Mouse (Mus musculus) common myeloid progenitor, adult 5-6 weeks (primary cell): ENCODE measurements at regions not wholly inside any gene's neighbourhood (a gene's known extent, or its start where the extent isn't known, plus 50 kb on each side); places are given as distances from the start of the nearest gene placed in this dataset.
A peak's percentile ranks its signal among the peaks of the same experiment; 100 is the strongest.

Source experiments
- ATAC-seq: replicated peaks from 2 replicates; pipeline ENCODE4 v1.8.0; 2016; ENCODE audit warnings: low read depth, mild to moderate bottlenecking, moderate TSS enrichment, inconsistent platforms; ENCODE audit not compliant: poor library complexity, severe bottlenecking

DNA sequence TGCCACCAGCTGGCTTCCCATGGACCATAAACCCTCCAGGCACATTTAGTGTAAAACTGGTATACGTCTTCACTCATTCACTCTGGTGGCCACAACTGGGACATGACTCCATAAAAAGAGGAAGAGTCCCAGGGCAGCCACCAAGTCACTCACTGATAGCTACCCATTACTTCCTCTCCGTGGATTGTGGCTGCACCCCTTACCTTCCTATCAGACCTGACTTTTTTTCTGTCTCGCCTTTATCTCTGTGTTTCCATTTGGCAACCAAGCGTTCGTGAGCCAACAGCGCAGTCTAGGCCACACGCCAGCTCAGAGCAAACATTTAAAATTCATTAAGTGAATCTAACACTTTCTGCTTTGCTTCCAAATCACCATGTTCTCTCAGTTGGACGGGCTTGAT, 53.9 kb upstream of the Slc44a1 start:
- peak; percentile 98 for ATAC-seq

GRCm38 (mm10) chr4:53384761-53385160, 55.5 kb upstream of the Slc44a1 start:
- ATAC-seq: peak; percentile 67

DNA sequence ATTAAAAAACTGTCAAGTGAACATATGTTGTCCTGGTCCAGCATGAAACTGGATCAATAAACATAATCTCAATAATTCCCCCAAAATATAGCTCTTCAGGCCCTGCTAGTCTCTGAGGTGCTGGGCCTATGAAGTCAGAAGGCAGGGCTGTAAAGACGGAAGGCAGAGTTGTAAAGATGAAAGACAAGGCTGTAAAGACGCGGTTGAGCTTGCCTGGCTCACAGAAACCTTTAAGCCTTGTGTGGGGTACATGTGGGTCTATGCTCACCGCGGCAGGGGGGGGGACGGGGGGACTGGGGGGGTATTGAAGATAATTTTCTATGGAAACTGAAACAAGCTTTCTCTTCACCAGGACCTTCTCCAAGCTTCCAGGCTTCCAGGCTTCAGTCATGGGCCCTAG, 56.1 kb upstream of the Slc44a1 start:
- no peak for ATAC-seq

DNA sequence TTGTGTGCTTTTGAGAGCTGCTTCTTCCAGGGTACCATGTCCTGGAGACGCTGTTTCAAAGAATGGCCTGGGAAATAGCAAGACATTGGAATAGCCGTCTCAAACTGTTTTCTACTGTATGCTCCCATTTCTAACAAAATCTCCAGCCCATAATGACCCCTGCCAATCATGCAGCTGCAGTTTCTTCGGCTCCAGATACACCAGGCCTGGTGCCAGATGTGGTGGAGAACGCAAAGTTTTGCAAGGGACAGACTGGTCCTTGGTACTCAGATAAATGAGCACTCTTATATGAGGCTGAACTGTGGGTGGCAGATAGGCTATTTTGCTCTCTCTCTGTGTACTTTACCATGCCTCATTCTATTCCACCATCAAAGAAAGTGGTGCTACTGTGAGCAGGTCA, 58.2 kb upstream of the Slc44a1 start:
- no peak for ATAC-seq

DNA sequence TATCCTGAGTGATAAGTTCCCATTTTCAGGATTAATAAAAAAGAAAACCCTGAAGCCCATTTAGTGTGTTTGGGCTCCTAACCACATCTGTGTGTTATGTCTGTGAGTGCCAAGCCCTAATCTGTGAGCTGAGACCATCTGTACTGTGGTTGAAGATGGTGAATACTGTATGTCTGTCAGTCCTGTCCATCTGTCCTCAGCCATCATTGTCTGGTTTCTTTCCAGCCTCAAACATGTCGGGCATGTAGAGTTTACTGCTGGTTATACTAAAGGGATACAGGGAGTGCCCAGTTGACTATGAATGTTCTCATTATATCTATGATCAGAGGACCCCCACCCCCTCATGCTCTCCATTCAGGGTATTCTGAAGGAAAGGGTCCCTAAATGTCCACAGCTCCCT, 60.4 kb upstream of the Slc44a1 start:
- no peak for ATAC-seq

DNA sequence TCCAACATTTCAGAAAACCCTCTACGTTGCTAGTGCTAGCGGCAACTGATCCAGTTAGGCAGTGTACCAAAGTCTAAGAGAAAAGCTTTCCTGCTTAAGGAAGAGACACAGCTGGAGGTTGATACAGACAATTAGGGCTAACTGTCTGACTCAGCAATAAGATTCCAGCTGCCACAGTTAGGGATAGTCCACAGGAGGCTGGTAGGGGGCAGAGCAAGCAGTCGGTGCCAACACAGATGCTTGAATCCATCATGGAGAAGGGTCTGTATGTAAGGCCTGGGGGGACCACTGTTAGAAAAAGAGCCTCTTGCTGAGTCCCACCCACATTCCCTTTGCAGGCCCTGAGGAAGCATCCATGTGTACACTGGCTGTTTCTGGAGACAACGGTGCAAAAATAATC, 63.2 kb upstream of the Slc44a1 start:
- no peak for ATAC-seq

DNA sequence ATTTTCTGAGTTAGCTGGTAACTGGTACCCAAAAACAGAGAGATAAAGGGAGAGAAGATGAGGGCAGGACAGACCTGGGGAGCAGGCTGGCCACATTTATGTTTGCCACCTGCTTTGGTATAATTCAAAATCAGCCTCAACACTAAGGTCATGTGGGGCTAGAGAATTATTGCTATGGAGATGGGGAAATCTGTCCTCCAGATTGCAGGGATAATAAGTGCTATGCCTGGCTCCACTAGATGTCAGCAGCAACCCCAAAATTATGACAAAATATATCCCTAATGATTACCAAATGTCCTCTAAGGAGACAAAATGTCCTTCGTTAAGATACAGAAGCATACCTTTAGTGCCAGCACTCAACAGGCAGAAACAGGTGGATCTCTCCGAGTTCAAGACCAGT, 83.8 kb upstream of the Slc44a1 start:
- no peak for ATAC-seq

- ATAC-seq: peak; percentile 65
Observed at GRCm38 (mm10) chr4:53354961-53355360, 85.3 kb upstream of the Slc44a1 start.

DNA sequence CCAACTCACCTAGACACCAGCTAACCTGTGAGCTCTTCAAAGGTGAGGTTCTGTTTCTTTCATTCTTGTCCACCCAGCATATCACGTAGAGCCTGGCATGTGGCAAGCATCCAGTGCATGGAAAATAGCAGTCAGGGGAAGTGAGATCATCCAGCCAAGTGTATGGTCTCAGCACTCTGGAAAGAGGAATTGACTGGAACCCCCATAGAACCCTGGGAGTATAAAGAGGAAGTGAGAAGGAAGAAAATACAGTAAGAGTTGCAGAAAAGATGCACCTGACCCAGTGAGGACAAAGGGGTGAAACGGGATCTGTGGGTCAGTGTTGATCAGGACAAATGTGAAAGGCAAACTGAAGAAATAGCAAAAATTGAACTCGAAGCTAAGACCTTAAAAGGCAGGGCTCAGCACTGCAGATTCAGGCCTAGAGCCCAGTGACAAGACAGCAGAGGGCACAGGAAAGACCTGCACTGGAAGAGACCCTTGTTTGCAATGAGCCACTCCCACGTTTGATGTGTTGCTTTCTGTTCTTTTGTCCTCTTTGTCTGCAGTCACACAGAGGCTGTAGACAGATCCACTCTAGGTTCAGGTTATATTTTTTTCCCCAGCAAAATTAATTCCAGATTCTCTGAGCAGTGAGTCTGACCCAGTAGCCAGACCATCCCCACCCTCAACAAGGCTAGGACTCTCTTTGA, 86.7 kb upstream of the Slc44a1 start:
- peak; percentile 85 for ATAC-seq

DNA sequence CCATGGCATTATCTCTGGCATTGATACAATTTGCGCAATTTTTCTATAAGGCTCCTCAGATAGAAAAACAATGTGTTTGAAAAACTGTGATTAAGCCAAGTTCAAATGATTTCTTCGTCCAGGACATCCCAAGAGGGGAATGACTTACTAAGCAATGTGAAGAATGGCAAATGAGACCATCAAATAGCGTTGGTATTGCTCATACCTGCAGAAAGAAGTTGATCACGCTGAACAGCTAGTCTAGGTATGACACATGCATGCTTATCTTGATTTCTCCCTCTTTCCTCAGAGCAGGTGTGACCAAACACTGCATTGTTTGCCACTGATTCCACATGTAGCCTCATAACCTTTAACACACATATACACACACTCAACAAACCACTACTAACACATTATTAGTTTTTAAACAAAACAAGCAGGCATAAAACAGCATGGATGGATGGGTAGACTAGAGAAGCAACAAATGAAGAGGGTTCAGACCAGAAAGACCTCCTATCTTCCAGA, 89.1 kb upstream of the Slc44a1 start:
- ATAC-seq: no peak

DNA sequence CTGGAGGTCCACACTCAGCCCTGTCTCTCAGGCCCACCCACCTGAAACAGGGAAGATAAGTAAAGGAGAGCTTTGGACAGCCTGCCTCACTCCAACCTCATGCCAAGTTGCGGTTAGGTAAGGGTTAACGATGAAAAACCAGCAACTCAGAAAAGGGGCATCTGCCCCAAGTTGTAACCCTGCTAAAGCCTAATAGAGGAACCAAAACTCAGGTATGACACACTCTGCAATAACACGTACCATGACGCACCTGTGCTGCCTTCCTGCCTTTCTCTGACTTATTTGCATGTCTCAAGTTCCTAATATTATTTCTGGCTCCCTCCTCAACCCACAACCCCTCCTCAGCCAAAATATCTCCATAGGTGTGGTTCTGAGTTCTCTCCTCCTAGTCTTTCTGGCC, 94.9 kb upstream of the Slc44a1 start:
- no peak for ATAC-seq

DNA sequence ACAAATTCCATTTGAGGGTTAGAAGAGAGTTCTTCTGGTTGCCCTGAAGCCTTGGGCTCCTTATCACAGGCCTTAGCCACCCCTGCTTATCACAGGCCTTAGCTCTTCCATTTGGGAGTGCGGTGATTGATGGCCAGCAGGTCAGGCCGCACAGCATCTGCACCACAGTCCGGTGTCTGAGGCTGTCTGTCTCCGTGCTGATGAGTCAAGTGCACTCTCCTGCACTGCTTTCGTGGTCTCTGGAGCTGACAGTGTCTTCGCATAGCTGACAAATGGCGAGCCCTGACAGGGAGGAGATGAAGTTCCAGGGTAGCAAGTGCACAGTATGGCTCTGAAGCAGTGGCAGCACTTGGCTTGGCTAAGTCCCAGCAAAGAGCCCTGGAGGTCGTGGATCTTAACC, 95.7 kb upstream of the Slc44a1 start:
- ATAC-seq: no peak

DNA sequence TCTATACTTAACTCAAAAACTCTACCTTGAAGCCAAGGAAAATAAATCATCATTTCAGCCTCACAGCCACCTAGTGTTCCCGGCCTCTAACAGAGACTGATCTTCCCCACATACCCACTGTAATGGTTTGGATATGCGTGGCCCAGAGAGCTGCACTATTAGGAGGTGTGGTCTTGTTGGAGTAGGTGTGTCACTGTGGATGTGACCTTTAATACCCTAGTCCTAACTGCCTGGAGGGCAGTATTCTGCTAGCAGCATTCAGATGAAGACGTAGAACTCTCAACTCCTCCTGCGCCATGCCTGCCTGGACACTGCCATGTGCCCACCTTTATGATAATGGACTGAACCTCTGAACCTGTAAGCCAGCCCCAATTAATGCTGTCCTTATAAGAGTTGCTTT, 99.0 kb upstream of the Slc44a1 start:
- no peak for ATAC-seq

- no peak for ATAC-seq
Observed at GRCm38 (mm10) chr4:53340021-53340667, 100.1 kb upstream of the Slc44a1 start.

GRCm38 (mm10) chr4:53339125-53340020, 100.8 kb upstream of the Slc44a1 start:
- ATAC-seq: no peak

- ATAC-seq: no peak
Observed at GRCm38 (mm10) chr4:53338479-53338878, 101.7 kb upstream of the Slc44a1 start.

DNA sequence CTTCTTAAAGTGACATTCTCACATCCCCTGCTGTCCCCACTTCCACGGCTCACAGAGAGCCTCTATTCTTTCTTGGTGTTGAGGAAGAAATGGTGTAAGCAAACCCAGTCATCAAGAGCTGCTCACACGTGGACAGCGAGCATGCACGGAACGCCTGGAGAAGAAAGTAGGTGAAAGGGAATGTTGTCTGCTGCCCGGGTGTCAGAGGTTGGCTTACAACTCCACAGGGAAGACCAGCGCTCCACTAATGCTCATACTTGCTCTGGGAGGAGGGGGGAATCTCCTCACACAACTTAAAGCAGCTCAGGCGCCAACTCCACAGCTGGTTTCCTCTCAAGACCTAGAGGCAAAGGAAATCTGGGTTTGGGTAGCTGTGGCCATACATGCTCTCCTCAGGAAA, 102.4 kb upstream of the Slc44a1 start:
- ATAC-seq: no peak

DNA sequence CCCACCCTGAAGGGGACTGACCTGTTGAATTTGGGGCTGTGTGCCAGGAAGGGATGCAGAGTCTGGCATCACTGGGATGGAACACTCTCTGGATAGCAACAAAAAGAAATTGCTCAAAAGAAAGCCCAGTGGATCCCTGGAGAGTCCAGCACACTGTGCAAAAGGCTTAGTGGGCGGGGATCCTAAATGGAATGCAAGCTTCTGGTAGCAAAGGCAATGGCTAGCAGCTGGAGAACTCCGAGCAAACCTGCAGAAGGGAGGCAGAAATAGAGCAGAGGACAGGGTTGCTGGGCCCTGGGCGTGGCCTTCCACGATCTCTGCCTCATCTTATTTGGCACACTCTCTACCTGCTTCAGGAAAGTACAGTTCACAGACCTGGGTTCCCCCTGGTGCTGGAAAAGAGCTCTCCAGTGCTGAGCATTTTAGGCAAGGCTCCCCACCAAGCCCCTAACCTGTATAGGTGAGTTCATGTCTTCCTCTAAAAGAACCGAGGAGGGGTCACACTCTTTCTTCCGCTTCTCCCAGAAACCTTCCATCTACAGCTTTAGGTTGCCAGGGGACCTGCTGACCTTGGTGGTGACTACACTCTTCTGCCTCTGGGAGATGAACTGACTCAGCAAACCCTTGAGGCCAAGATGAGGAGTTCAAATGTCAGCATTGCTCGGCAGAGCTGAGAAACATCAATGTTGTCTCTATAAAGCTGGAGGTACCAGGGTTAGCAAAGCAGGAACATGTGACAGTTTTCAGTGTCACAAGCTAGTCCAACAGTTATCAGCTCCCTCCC, 112.6 kb upstream of the Slc44a1 start:
- ATAC-seq: no peak

DNA sequence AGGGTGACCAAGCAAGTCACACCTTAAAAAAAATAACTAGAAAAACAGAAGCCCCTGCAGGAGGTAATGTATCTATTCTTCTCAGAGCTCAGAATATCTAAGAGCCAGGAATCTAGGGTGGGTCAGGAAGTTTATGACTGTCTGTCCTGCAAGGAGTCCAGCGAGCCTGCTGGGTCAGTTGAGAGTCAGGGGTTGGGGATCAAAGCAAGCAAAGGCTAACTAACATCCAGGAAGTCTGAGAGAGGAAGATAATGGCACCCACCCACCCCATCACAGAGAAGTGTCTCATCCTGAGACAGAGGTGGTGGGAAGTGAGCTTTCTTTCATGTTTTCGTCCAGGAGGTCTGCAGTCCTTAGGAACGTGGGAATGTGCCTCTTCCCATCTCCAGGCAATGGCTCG, 116.4 kb upstream of the Slc44a1 start:
- ATAC-seq: no peak

GRCm38 (mm10) chr4:53323195-53323594, 117.0 kb upstream of the Slc44a1 start:
- ATAC-seq: no peak
